Mouse (Mus musculus) thymus, adult 2 months (tissue): ENCODE data around the gene Ubash3b. TPM values are rescaled to one million over a fixed set of nuclear protein-coding genes. Genes with fewer than 3 reads are reported as not detected.

Experiments
- DNase-seq: peaks from one replicate; pipeline ENCODE4 v3.0.0; 2021
- H3K27ac ChIP-seq: fragments of 200-500 bp; 2 replicates; pipeline ENCODE4 v1.5.1; 2012; ENCODE audit warnings: low read length, control low read depth; ENCODE audit not compliant: control insufficient read depth, insufficient read depth
- H3K27me3 ChIP-seq: fragments of 200-500 bp; 2 replicates; pipeline ENCODE4 v1.6.1; 2012; ENCODE audit warnings: mild to moderate bottlenecking, low read length, moderate library complexity, mixed read lengths; ENCODE audit not compliant: control insufficient read depth, insufficient read depth
- H3K36me3 ChIP-seq: fragments of 200-500 bp; 2 replicates; pipeline ENCODE4 v1.6.1; 2012; ENCODE audit warnings: mild to moderate bottlenecking, low read length, moderate library complexity; ENCODE audit not compliant: control insufficient read depth, insufficient read depth
- H3K4me1 ChIP-seq: fragments of 200-500 bp; replicated peaks from 2 replicates; pipeline ENCODE4 v1.6.1; 2012; ENCODE audit warnings: low read length; ENCODE audit not compliant: control insufficient read depth, insufficient read depth
- H3K4me3 ChIP-seq: fragments of 200-500 bp; 2 replicates; pipeline ENCODE4 v1.5.1; 2012; ENCODE audit warnings: mild to moderate bottlenecking, low read length, control low read depth, moderate library complexity; ENCODE audit not compliant: control insufficient read depth, insufficient read depth
- CTCF ChIP-seq: fragments of 200-500 bp; IDR thresholded peaks from 2 replicates; pipeline ENCODE4 v1.5.1; 2012; ENCODE audit warnings: mild to moderate bottlenecking, control low read depth, low read length, moderate library complexity, borderline replicate concordance; ENCODE audit not compliant: control insufficient read depth, poor library complexity, insufficient read depth; ENCODE audit errors: extremely low read depth
- POLR2A ChIP-seq: fragments of 200-500 bp; IDR thresholded peaks from 2 replicates; pipeline ENCODE4 v1.6.1; 2012; ENCODE audit warnings: mild to moderate bottlenecking, low read length, control low read depth, moderate library complexity; ENCODE audit not compliant: control insufficient read depth, poor library complexity, insufficient read depth; ENCODE audit errors: extremely low read depth
- WGBS: fragments of 180-500 bp; shearing (Covaris S2); methylation state at CpG from one replicate; pipeline ENCODE4 v1.1.7; 2018; 5-methylcytosine and 5-hydroxymethylcytosine counted together
- polyA plus RNA-seq: library from polyadenylated mRNA; depleted of rRNA; stranded (reverse); fragments of >200 nt; gene quantifications from 2 replicates; pipeline ENCODE4 v1.2.3, GENCODE M21; 2012

Gene Ubash3b
- polyA plus RNA-seq, 1 experiment = 7.0 TPM

- H3K36me3 ChIP-seq = no peaks in the 10 kb centered on the region
- H3K27me3 ChIP-seq = no peaks in the 10 kb centered on the region
- H3K4me1 ChIP-seq = peaks cover 10% of the 10 kb centered on the region
- DNase-seq = no peak
- no peak overlapping the region for H3K27ac ChIP-seq
- WGBS = 90% methylated on average over 11 of the region's 11 CpGs
- no peak overlapping the region for H3K4me3 ChIP-seq
- TF ChIP-seq CTCF (no peak), POLR2A (no peak)
These were observed 110.2 kb downstream of the Ubash3b start for GRCm38 (mm10) chr9:41051080-41051932.

GRCm38 (mm10) chr9:41050331-41051079, 111.0 kb downstream of the Ubash3b start:
- no peaks in the 10 kb centered on the region for H3K27me3 ChIP-seq
- H3K4me3 ChIP-seq = no peak overlapping the region
- no peak for DNase-seq
- peaks cover 10% of the 10 kb centered on the region for H3K4me1 ChIP-seq
- 94% methylated on average over 12 of the region's 12 CpGs for WGBS
- H3K36me3 ChIP-seq = no peaks in the 10 kb centered on the region
- no peak overlapping the region for H3K27ac ChIP-seq
- TF ChIP-seq POLR2A (no peak), CTCF (no peak)

- H3K27ac ChIP-seq = no peak overlapping the region
- TF ChIP-seq CTCF = no peak
- no peak overlapping the region for H3K4me3 ChIP-seq
- no peak for DNase-seq
- no peaks in the 10 kb centered on the region for H3K36me3 ChIP-seq
- WGBS = 84% methylated on average over 7 of the region's 7 CpGs
- peaks cover 10% of the 10 kb centered on the region for H3K4me1 ChIP-seq
- no peaks in the 10 kb centered on the region for H3K27me3 ChIP-seq
These were observed 112.2 kb downstream of the Ubash3b start for GRCm38 (mm10) chr9:41049282-41049681.

- no peak for DNase-seq
- H3K27me3 ChIP-seq = no peaks in the 10 kb centered on the region
- no peak for TF ChIP-seq CTCF
- no peak for TF ChIP-seq POLR2A
- no peaks in the 10 kb centered on the region for H3K36me3 ChIP-seq
- WGBS = 91% methylated on average over 3 of the region's 3 CpGs
- H3K27ac ChIP-seq = no peak overlapping the region
- H3K4me1 ChIP-seq = peaks cover 10% of the 10 kb centered on the region
- no peak overlapping the region for H3K4me3 ChIP-seq
These were observed 112.7 kb downstream of the Ubash3b start for GRCm38 (mm10) chr9:41048820-41049219.

GRCm38 (mm10) chr9:41048216-41048615, 113.3 kb downstream of the Ubash3b start:
- WGBS = 57% methylated on average over 7 of the region's 7 CpGs
- no peak for DNase-seq

GRCm38 (mm10) chr9:41047654-41048053, 113.8 kb downstream of the Ubash3b start:
- 95% methylated on average over 2 of the region's 2 CpGs for WGBS
- H3K36me3 ChIP-seq = no peaks in the 10 kb centered on the region
- H3K27ac ChIP-seq = no peak overlapping the region
- DNase-seq = no peak
- H3K4me1 ChIP-seq = peaks cover 10% of the 10 kb centered on the region
- no peak overlapping the region for H3K4me3 ChIP-seq
- TF ChIP-seq CTCF (no peak), POLR2A (no peak)
- H3K27me3 ChIP-seq = no peaks in the 10 kb centered on the region

More at GRCm38 (mm10) chr9:41048216-41048615, 113.3 kb downstream of the Ubash3b start:
- Histone ChIP-seq H3K27me3 (no peaks in the 10 kb centered on the region), H3K4me1 (peaks cover 10% of the 10 kb centered on the region), H3K36me3 (no peaks in the 10 kb centered on the region), H3K4me3 (no peak overlapping the region), H3K27ac (no peak overlapping the region)
- TF ChIP-seq POLR2A = no peak
- no peak for TF ChIP-seq CTCF
